Mouse (Mus musculus) ES-E14 (cell line): ENCODE measurements around the gene Senp8. TPM values are rescaled to one million over a fixed set of nuclear protein-coding genes. Genes with fewer than 3 reads are reported as not detected.

ENCODE experiments used
- DNase-seq: peaks from one replicate; pipeline ENCODE4 v3.0.0-alpha.2; 2013; ENCODE audit warnings: low read depth, low spot score
- H3K27ac ChIP-seq: 2 replicates; pipeline ENCODE4 v1.5.1; 2012; ENCODE audit warnings: low read depth, mild to moderate bottlenecking, low read length, moderate library complexity, mixed read lengths; ENCODE audit not compliant: poor library complexity, insufficient read depth, severe bottlenecking
- H3K36me3 ChIP-seq: 2 replicates; pipeline ENCODE4 v1.6.1; 2012; ENCODE audit warnings: mild to moderate bottlenecking, low read length, moderate library complexity, mixed read lengths; ENCODE audit not compliant: control insufficient read depth, poor library complexity, insufficient read depth, severe bottlenecking
- H3K4me1 ChIP-seq, 2 experiments: fragments of 150-350 bp in 1 of 2; sonication (generic) in 1 of 2; 2 replicates each; pipeline ENCODE4 v1.6.1; 2012; ENCODE audit warnings: low read length in 2 of 2, mild to moderate bottlenecking in 1 of 2, mixed read lengths in 1 of 2; ENCODE audit not compliant: control insufficient read depth in 2 of 2, insufficient read depth in 2 of 2, poor library complexity in 1 of 2
- H3K4me3 ChIP-seq, 2 experiments: fragments of 150-350 bp in 1 of 2; sonication (generic) in 1 of 2; 2 replicates each; pipeline ENCODE4 v1.5.1; 2012; ENCODE audit warnings: low read length in 2 of 2, low read depth in 1 of 2, mild to moderate bottlenecking in 1 of 2, mixed read lengths in 1 of 2; ENCODE audit not compliant: insufficient read depth in 1 of 2, poor library complexity in 1 of 2, severe bottlenecking in 1 of 2
- H3K9ac ChIP-seq: 2 replicates; pipeline ENCODE4 v1.6.1; 2012; ENCODE audit warnings: low read depth, mild to moderate bottlenecking, low read length, mixed read lengths; ENCODE audit not compliant: poor library complexity, insufficient read depth, severe bottlenecking
- H3K9me3 ChIP-seq: fragments of 150-350 bp; sonication (generic); 2 replicates; pipeline ENCODE4 v1.6.1; 2012; ENCODE audit warnings: low read depth, mild to moderate bottlenecking, low read length; ENCODE audit not compliant: control insufficient read depth, insufficient read depth
- MAFK ChIP-seq: IDR thresholded peaks from 2 replicates; pipeline ENCODE4 v1.6.1; 2014; ENCODE audit warnings: mild to moderate bottlenecking, low read depth, low read length, inconsistent platforms; ENCODE audit not compliant: insufficient read depth
- ZC3H11A ChIP-seq: IDR thresholded peaks from 2 replicates; pipeline ENCODE4 v1.6.1; 2012; ENCODE audit warnings: low read depth, mild to moderate bottlenecking, inconsistent platforms, low read length, borderline replicate concordance
- in situ Hi-C, 2 experiments: fragments of 600-800 bp; cut with MboI; formaldehyde crosslinking; loops; one replicate each; pipeline ENCODE4 v1.15.1; 2025; ENCODE audit warnings: low sequenced_read_pairs in 2 of 2, inconsistent platforms in 1 of 2; ENCODE audit not compliant: unreplicated experiment in 2 of 2
- total RNA-seq: library from RNA; depleted of rRNA; stranded (reverse); fragments of 300-350 nt; gene quantifications from 2 replicates; pipeline ENCODE4 v1.2.3, GENCODE M21; 2012; rRNA removed

The Senp8 gene
- total RNA-seq, 1 experiment: 5.0 TPM

DNA sequence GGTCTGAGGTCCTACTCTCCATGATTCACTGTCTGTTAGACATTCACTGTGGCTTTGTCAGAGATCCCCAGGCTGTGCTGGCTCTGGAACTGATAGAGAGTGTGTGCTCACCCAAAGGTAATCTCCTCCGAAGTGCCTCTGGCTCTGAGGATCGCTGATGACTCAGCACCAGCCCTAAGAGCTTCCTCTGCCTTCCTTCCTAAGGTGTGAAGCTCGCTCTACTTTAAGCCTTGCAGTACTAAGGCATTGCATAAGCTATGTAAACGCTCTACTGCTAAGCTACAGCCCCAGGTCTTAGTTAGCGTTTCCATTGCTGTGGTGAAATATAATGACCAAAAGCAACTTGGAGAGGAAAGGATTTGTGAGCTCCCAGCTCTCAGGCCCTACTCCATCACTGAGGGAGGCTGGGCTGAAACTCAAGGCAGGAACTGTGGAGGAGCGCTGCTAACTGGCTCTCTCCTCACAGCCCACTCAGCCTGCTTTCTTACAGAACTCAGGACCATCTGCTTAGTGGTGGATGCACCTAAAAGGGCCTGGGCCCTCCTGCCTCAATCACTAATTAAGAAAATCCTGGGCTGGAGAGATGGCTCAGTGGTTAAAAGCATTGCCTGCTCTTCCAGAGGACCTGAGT lies 63.0 kb downstream of the Senp8 start:
- no peak overlapping the region for H3K9ac ChIP-seq
- in situ Hi-C loops: no loop called here
- no peaks in the 10 kb centered on the region for H3K36me3 ChIP-seq
- no peak overlapping the region for H3K4me3 ChIP-seq
- no peaks in the 10 kb centered on the region for H3K9me3 ChIP-seq
- peak; percentile 38; the same call in 1 of the 2 replicates for TF ChIP-seq MAFK
- TF ChIP-seq ZC3H11A: no peak
- peaks cover 0 to 18% of the 10 kb centered on the region in 2 experiments; a peak in 1 of 4 replicates for H3K4me1 ChIP-seq
- no peak for DNase-seq
- H3K27ac ChIP-seq: no peak overlapping the region

Other genes with a start within 250 kb of the Senp8 start
- gene Hexa, start 211.2 kb downstream of the Senp8 start, total RNA-seq: 45.0 and 63.6 TPM in 2 replicates
- 0.74 TPM in 1 of 2 replicates, not detected in the other for gene Tmem202, start 210.9 kb downstream of the Senp8 start, total RNA-seq
- gene Celf6, start 172.8 kb downstream of the Senp8 start, total RNA-seq: 0.13 and 0.32 TPM in 2 replicates
- gene Parp6, start 133.4 kb downstream of the Senp8 start, total RNA-seq: 7.9 and 9.4 TPM in 2 replicates
- 2,243 and 2,388 TPM in 2 replicates for gene Pkm, start 94.3 kb downstream of the Senp8 start, total RNA-seq
- gene Gramd2, start 70.6 kb downstream of the Senp8 start, total RNA-seq: 3.0 and 3.5 TPM in 2 replicates
- 13.0 and 17.0 TPM in 2 replicates for gene Myo9a, start 186 bp upstream of the Senp8 start, total RNA-seq
- gene Nr2e3, start 209.9 kb upstream of the Senp8 start, total RNA-seq: 0.11 and 0.31 TPM in 2 replicates